Mouse (Mus musculus) activated CD4-positive, CD25-positive, alpha-beta regulatory T cell, adult 9 weeks (primary cell): ENCODE measurements around the gene Gtf3c6. TPM values are rescaled to one million over a fixed set of nuclear protein-coding genes. Genes with fewer than 3 reads are reported as not detected.

Experiments
- polyA plus RNA-seq: library from polyadenylated mRNA; unstranded; fragments of 100-300 nt; shearing (Covaris generic); gene quantifications from one replicate; pipeline ENCODE4 v1.2.1, GENCODE M21; 2017

Gene Gtf3c6
- polyA plus RNA-seq, result 89.9 TPM

GRCm38 (mm10) chr10:40257414-40258255 lies at the start of gene Gtf3c6:
Gene Gtf3c6, minus strand, starts transcription at chr10:40258108.

DNA sequence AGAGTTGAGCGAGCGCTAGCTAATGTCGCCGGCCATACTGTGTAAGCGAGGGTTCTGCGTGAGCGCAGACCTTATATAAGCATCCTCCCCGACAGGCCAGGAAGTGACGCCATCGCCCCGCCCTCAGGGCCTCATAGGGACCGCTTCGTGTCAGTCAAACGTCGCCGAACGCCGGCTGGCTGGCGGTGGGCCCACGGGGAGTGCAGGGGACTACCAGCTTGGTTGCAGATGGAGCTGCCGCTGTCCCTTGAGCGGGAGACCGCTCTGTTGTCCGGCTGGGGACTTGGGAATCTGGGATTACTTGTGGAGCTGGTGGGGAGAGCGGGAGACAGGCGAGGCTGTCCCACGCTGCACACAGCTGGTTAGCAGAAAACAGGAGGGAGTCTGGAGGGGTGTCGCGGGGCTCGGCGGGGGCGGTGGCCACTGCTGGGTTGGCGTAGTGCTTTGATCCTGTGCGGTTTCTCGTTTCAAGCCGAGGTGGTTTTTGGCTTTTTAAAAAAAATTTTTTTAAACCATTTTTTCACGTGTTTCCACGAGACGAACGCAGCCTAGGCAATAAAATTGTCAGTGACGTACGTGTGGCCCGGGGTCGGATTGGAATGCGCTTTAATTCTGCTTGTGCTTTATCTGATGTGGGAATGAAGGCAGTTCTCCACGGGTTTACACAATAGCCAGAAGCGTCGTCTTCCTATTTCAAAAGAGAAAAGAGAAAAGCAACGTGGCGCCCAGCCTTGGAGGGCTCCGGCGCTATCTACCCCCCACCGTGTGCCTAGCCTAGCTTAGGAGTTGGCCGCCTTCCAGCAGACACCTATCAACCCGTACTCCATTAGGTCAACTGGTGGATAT lies 44.5 kb upstream of the Gtf3c6 start, which contains the start of gene Amd1:
Gene Amd1 (minus strand): TSS at position 47 of the 846 bp plus-strand sequence.

DNA sequence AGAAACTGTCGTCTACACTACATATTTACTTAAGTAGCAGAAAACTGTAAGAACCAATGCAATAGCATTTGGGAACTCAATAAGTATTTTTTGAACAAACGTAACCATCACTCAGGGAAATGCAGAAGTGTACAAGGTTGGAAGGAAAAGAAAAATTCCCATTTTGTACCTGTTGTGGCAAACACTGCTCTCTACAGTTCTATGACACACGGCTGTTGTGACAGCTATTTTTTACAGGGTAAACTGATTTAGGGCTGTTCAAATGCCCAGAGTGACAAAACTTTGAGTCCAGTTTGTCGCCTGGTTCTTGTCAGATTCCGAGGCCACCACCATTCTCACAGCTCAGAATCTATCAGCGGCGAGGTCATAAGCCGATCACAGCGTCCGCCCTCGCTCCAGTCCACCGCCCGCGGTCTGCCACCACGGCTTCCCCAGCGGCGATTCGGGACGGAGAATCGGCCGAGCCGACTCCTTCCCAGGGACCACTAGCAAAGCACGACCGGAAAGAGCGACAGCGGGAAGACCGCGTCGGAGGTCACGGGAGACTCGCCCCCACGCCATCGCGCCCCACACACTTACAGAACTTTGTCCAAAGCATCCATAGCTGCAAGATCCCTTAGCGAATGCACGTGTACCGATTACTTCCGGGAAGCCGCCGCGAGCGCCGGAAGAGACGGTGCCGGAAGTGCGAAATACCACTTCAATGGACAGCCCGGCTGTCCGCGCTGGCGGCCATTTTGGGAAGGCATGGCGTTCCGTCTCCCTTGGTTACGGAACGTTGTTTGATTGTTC lies 11.3 kb downstream of the Gtf3c6 start, which contains the start of gene Rpf2:
Gene Rpf2 (minus strand): TSS at position 663 of the 792 bp plus-strand sequence.

Other genes with a start within 250 kb of the Gtf3c6 start
- gene Mfsd4b1, start 232.8 kb downstream of the Gtf3c6 start, polyA plus RNA-seq, result not detected
- 0.88 TPM for gene Slc16a10, start 115.8 kb downstream of the Gtf3c6 start, polyA plus RNA-seq
- gene Rpf2, start 11.1 kb downstream of the Gtf3c6 start, polyA plus RNA-seq, result 64.3 TPM
- gene Amd1, start 44.1 kb upstream of the Gtf3c6 start, polyA plus RNA-seq, result 77.1 TPM
- gene Cdk19, start 81.5 kb upstream of the Gtf3c6 start, polyA plus RNA-seq, result 25.7 TPM